Mouse (Mus musculus): ENCODE data around the gene 1700122O11Rik.

The 1700122O11Rik gene

GRCm38 (mm10) chr17:47988074-47988473, 50.0 kb downstream of the 1700122O11Rik start:
- Histone ChIP-seq H3K4me1 (replicated peaks; ENCODE audit: low read depth, low read length) (peaks cover 48% of the 10 kb centered on the region), H3K27me3 (ENCODE audit: insufficient read depth, low read length) (peaks cover 5% of the 10 kb centered on the region), H3K36me3 (ENCODE audit: insufficient read depth, low read length) (no peaks in the 10 kb centered on the region), H3K9me3 (ENCODE audit: low read length) (no peaks in the 10 kb centered on the region), H3K4me3 (replicated peaks; ENCODE audit: low read length) (no peak overlapping the region)
- TF ChIP-seq CTCF (conservative IDR thresholded peaks at IDR 0.05; ENCODE audit: low read length) (no peak), NANOG (IDR thresholded peaks at IDR 0.05; ENCODE audit: borderline replicate concordance, low read length) (no peak), POU5F1 (IDR thresholded peaks at IDR 0.05; ENCODE audit: borderline replicate concordance, low read length) (no peak)

Data from E14TG2a.4 (cell line).